Mouse (Mus musculus): ENCODE data around the gene Smim15. TPM values are rescaled to one million over a fixed set of nuclear protein-coding genes. Genes with fewer than 3 reads are reported as not detected.

Smim15 gene
- polyA plus RNA-seq, 1 experiment from 2014 or later: 32.2 TPM

DNA sequence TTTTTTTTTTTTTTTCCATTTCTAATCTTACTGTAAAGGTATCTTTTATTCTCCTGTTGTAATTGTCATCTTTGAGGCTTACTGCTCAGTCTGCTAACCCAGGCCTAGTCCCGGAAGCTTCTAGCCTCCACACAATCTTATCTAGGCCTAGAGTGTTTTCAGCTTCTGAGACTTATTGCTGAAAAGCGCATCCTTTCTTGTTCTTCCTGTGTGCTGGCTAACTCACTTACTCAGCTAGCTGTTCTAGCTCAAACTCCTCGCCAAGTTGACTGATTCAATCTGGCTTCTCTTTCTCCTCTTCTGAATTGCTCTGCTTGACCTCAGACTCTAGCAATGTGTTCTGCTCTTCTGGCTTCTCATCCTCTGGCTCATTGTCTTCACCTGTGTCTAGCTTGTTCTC, 1.4 kb downstream of the Smim15 start:
- Histone ChIP-seq H3K36me3 (ENCODE audit: control insufficient read depth, insufficient read depth, low read length) (peaks cover 30% of the 10 kb centered on the region), H3K27ac (replicated peaks in 1 of 2; ENCODE audit: control insufficient read depth in 1 of 2, insufficient read depth in 1 of 2, low read depth in 2 of 2, low read length in 2 of 2) (no peak overlapping the region), H3K27me3 (ENCODE audit: control insufficient read depth, insufficient read depth, low read length) (no peaks in the 10 kb centered on the region), H3K9ac (ENCODE audit: low read length) (no peak overlapping the region), H3K9me3 (ENCODE audit: control insufficient read depth, low read length) (no peaks in the 10 kb centered on the region), H3K4me3 (ENCODE audit: control insufficient read depth in 1 of 2, insufficient read depth in 1 of 2, low read depth in 1 of 2, low read length in 2 of 2) (no peak overlapping the region), H3K4me1 (ENCODE audit: control insufficient read depth in 2 of 2, insufficient read depth in 2 of 2, low read length in 2 of 2) (peaks cover 5 to 17% of the 10 kb centered on the region in 2 experiments; a peak in 3 of 4 replicates), H3K4me2 (ENCODE audit: low read length) (peak overlapping the region; percentile 19)
- ATAC-seq (ENCODE audit: insufficient number of reproducible peaks, insufficient read depth, low FRiP score, low read depth): no peak
- WGBS: 44% methylated on average over 3 of the region's 3 CpGs

DNA sequence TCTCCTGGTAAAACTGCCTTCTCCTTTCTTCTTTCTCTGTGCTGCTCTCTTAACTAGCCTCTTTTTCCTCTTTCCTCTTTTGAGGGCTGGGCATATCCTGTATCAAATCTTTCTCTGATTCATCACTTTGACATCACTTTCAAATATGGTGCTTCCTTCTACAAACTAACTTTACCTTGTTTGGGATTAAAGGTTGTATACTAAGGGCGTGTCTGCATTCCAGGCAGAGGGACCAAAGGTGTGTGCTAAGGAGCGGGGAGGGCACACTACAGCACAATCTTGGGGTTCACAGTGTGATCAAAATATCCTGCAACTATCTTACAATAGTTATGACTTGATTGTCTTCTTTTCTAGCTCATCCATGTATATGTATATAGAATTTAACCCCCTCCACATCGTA, 1.8 kb downstream of the Smim15 start:
- no peak for ATAC-seq (ENCODE audit: insufficient number of reproducible peaks, insufficient read depth, low FRiP score, low read depth)
- Histone ChIP-seq H3K36me3 (ENCODE audit: control insufficient read depth, insufficient read depth, low read length) (peaks cover 30% of the 10 kb centered on the region), H3K27ac (replicated peaks in 1 of 2; ENCODE audit: control insufficient read depth in 1 of 2, insufficient read depth in 1 of 2, low read depth in 2 of 2, low read length in 2 of 2) (no peak overlapping the region), H3K4me1 (ENCODE audit: control insufficient read depth in 2 of 2, insufficient read depth in 2 of 2, low read length in 2 of 2) (peaks cover 5 to 17% of the 10 kb centered on the region in 2 experiments; a peak in 3 of 4 replicates), H3K4me3 (ENCODE audit: control insufficient read depth in 1 of 2, insufficient read depth in 1 of 2, low read depth in 1 of 2, low read length in 2 of 2) (no peak overlapping the region), H3K4me2 (ENCODE audit: low read length) (peak overlapping the region; percentile 19), H3K9ac (ENCODE audit: low read length) (no peak overlapping the region), H3K27me3 (ENCODE audit: control insufficient read depth, insufficient read depth, low read length) (no peaks in the 10 kb centered on the region), H3K9me3 (ENCODE audit: control insufficient read depth, low read length) (no peaks in the 10 kb centered on the region)
- 94% methylated on average over 3 of the region's 3 CpGs for WGBS

DNA sequence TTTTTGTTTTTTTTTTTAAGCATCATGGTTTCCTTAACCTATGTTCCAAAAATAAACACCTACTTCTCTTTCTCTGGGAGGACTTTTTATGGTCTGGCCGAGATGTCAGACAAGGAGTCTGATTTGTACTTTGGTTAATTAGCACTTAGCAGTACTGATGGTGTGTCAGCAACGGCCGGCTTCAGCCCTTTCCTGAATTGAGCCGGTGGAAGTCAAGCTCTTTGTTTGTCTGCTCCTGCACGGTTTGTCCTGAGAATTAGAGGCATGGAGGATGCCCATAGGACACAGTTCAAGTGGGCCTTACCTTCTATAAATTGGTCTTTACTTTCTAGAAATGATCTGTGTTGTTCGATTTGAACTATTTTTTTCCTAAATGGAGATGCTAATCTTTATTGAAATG, 2.6 kb downstream of the Smim15 start:
- H3K4me1 ChIP-seq (ENCODE audit: control insufficient read depth in 2 of 2, insufficient read depth in 2 of 2, low read length in 2 of 2): peaks cover 5 to 17% of the 10 kb centered on the region in 2 experiments; a peak in 3 of 4 replicates
- H3K36me3 ChIP-seq (ENCODE audit: control insufficient read depth, insufficient read depth, low read length): peaks cover 30% of the 10 kb centered on the region
- no peak for ATAC-seq (ENCODE audit: insufficient number of reproducible peaks, insufficient read depth, low FRiP score, low read depth)
- no peak overlapping the region for H3K9ac ChIP-seq (ENCODE audit: low read length)
- no peak overlapping the region for H3K27ac ChIP-seq (replicated peaks in 1 of 2; ENCODE audit: control insufficient read depth in 1 of 2, insufficient read depth in 1 of 2, low read depth in 2 of 2, low read length in 2 of 2)
- WGBS: 72% methylated on average over 6 of the region's 6 CpGs
- no peak overlapping the region for H3K4me3 ChIP-seq (ENCODE audit: control insufficient read depth in 1 of 2, insufficient read depth in 1 of 2, low read depth in 1 of 2, low read length in 2 of 2)
- H3K9me3 ChIP-seq (ENCODE audit: control insufficient read depth, low read length): no peaks in the 10 kb centered on the region
- no peak overlapping the region for H3K4me2 ChIP-seq (ENCODE audit: low read length)
- no peaks in the 10 kb centered on the region for H3K27me3 ChIP-seq (ENCODE audit: control insufficient read depth, insufficient read depth, low read length)

DNA sequence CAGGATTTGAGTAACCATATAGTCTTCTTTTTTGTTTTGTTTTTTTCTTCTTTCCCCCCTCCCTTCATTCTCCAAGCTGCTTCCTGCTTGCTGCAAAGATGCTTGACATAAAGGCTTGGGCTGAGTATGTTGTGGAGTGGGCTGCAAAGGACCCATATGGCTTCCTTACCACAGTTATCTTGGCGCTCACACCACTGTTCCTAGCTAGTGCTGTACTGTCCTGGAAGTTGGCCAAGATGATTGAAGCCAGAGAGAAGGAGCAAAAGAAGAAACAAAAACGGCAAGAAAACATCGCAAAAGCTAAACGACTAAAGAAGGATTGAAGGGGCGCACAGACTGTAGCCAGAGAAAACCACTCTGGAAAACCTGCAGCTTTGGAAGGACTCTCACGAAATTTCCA, 3.1 kb downstream of the Smim15 start:
- H3K4me2 ChIP-seq (ENCODE audit: low read length): no peak overlapping the region
- 80% methylated on average over 6 of the region's 6 CpGs for WGBS
- H3K36me3 ChIP-seq (ENCODE audit: control insufficient read depth, insufficient read depth, low read length): peaks cover 30% of the 10 kb centered on the region
- no peak overlapping the region for H3K27ac ChIP-seq (replicated peaks in 1 of 2; ENCODE audit: control insufficient read depth in 1 of 2, insufficient read depth in 1 of 2, low read depth in 2 of 2, low read length in 2 of 2)
- peaks cover 5 to 17% of the 10 kb centered on the region in 2 experiments; a peak in 3 of 4 replicates for H3K4me1 ChIP-seq (ENCODE audit: control insufficient read depth in 2 of 2, insufficient read depth in 2 of 2, low read length in 2 of 2)
- no peak overlapping the region for H3K9ac ChIP-seq (ENCODE audit: low read length)
- H3K9me3 ChIP-seq (ENCODE audit: control insufficient read depth, low read length): no peaks in the 10 kb centered on the region
- no peaks in the 10 kb centered on the region for H3K27me3 ChIP-seq (ENCODE audit: control insufficient read depth, insufficient read depth, low read length)
- ATAC-seq (ENCODE audit: insufficient number of reproducible peaks, insufficient read depth, low FRiP score, low read depth): no peak
- no peak overlapping the region for H3K4me3 ChIP-seq (ENCODE audit: control insufficient read depth in 1 of 2, insufficient read depth in 1 of 2, low read depth in 1 of 2, low read length in 2 of 2)

DNA sequence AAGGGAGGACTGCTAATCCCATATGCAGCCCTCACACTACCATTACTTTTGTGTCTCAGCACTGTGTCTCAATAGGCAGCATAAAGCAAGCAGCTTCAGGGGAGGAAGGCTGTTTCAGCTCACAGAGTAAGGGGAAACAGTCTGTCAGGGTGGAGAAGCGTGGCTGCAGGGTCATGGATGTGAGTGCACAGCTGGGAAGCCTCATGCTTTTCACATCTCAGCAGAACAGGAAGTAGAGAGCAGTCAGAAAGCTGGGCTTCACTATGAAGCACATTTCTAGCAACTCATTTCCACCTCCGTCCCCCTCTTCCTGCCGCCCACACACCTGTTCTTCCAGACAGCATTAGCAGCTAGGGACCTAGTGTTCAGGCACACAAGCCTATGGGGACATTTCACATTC, 12.7 kb downstream of the Smim15 start:
- Histone ChIP-seq H3K4me1 (ENCODE audit: control insufficient read depth in 2 of 2, insufficient read depth in 2 of 2, low read length in 2 of 2) (no peaks in the 10 kb centered on the region), H3K9ac (ENCODE audit: low read length) (no peak overlapping the region), H3K4me3 (ENCODE audit: control insufficient read depth in 1 of 2, insufficient read depth in 1 of 2, low read depth in 1 of 2, low read length in 2 of 2) (no peak overlapping the region), H3K27ac (replicated peaks in 1 of 2; ENCODE audit: control insufficient read depth in 1 of 2, insufficient read depth in 1 of 2, low read depth in 2 of 2, low read length in 2 of 2) (no peak overlapping the region), H3K4me2 (ENCODE audit: low read length) (no peak overlapping the region), H3K27me3 (ENCODE audit: control insufficient read depth, insufficient read depth, low read length) (no peaks in the 10 kb centered on the region), H3K9me3 (ENCODE audit: control insufficient read depth, low read length) (no peaks in the 10 kb centered on the region), H3K36me3 (ENCODE audit: control insufficient read depth, insufficient read depth, low read length) (no peaks in the 10 kb centered on the region)
- ATAC-seq (ENCODE audit: insufficient number of reproducible peaks, insufficient read depth, low FRiP score, low read depth): no peak
- WGBS: 65% methylated on average over 3 of the region's 3 CpGs

GRCm38 (mm10) chr13:108060286-108060885, 16.1 kb downstream of the Smim15 start:
- Histone ChIP-seq H3K4me1 (ENCODE audit: control insufficient read depth in 2 of 2, insufficient read depth in 2 of 2, low read length in 2 of 2) (no peaks in the 10 kb centered on the region), H3K4me3 (ENCODE audit: control insufficient read depth in 1 of 2, insufficient read depth in 1 of 2, low read depth in 1 of 2, low read length in 2 of 2) (no peak overlapping the region), H3K9me3 (ENCODE audit: control insufficient read depth, low read length) (no peaks in the 10 kb centered on the region), H3K27me3 (ENCODE audit: control insufficient read depth, insufficient read depth, low read length) (no peaks in the 10 kb centered on the region), H3K27ac (replicated peaks in 1 of 2; ENCODE audit: control insufficient read depth in 1 of 2, insufficient read depth in 1 of 2, low read depth in 2 of 2, low read length in 2 of 2) (no peak overlapping the region), H3K4me2 (ENCODE audit: low read length) (no peak overlapping the region), H3K9ac (ENCODE audit: low read length) (no peak overlapping the region), H3K36me3 (ENCODE audit: control insufficient read depth, insufficient read depth, low read length) (no peaks in the 10 kb centered on the region)
- ATAC-seq (ENCODE audit: insufficient number of reproducible peaks, insufficient read depth, low FRiP score, low read depth): no peak
- WGBS: 62% methylated on average over 7 of the region's 7 CpGs

DNA sequence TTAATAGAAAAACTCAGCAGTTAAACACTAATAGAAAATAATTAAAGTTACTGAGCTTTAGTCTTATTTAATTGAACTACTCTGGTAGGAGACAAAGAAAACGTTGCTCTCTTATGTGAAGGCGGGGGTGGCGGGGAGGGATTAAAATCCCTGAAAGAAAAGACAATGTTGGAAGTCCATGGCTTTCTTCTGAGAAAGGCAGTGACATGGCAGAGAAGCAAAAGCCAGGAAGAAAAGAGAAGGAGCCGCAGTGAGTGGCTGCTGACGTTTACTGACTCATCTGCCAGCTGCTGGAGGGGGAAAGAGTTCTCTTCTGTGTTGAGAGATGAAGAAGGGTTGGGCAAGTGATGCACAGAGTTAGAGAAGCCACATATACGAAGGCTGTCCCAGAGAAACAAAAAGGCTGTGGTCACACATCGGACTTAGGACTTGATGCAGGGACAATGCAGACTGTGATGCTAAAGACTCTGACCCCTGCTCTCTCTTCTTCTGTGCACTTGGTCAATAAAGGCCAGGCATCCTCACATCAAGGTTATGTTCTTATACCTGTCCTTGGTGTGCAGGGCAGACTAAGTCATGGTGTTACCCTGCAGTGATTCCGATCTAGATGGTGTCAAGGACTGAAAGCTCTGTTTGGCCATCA, 16.8 kb downstream of the Smim15 start:
- WGBS: 70% methylated on average over 8 of the region's 8 CpGs

GRCm38 (mm10) chr13:108062900-108063299, 18.7 kb downstream of the Smim15 start:
- Histone ChIP-seq H3K9me3 (ENCODE audit: control insufficient read depth, low read length) (no peaks in the 10 kb centered on the region), H3K36me3 (ENCODE audit: control insufficient read depth, insufficient read depth, low read length) (no peaks in the 10 kb centered on the region), H3K27me3 (ENCODE audit: control insufficient read depth, insufficient read depth, low read length) (no peaks in the 10 kb centered on the region), H3K27ac (replicated peaks in 1 of 2; ENCODE audit: control insufficient read depth in 1 of 2, insufficient read depth in 1 of 2, low read depth in 2 of 2, low read length in 2 of 2) (no peak overlapping the region), H3K9ac (ENCODE audit: low read length) (no peak overlapping the region), H3K4me1 (ENCODE audit: control insufficient read depth in 2 of 2, insufficient read depth in 2 of 2, low read length in 2 of 2) (no peaks in the 10 kb centered on the region), H3K4me2 (ENCODE audit: low read length) (no peak overlapping the region), H3K4me3 (ENCODE audit: control insufficient read depth in 1 of 2, insufficient read depth in 1 of 2, low read depth in 1 of 2, low read length in 2 of 2) (no peak overlapping the region)
- WGBS: 64% methylated on average over 5 of the region's 5 CpGs
- ATAC-seq (ENCODE audit: insufficient number of reproducible peaks, insufficient read depth, low FRiP score, low read depth): no peak

More for the DNA sequence above, 16.8 kb downstream of the Smim15 start:
- Histone ChIP-seq H3K9me3 (ENCODE audit: control insufficient read depth, low read length) (no peaks in the 10 kb centered on the region), H3K27ac (replicated peaks in 1 of 2; ENCODE audit: control insufficient read depth in 1 of 2, insufficient read depth in 1 of 2, low read depth in 2 of 2, low read length in 2 of 2) (no peak overlapping the region), H3K4me2 (ENCODE audit: low read length) (no peak overlapping the region), H3K4me3 (ENCODE audit: control insufficient read depth in 1 of 2, insufficient read depth in 1 of 2, low read depth in 1 of 2, low read length in 2 of 2) (no peak overlapping the region), H3K9ac (ENCODE audit: low read length) (no peak overlapping the region), H3K36me3 (ENCODE audit: control insufficient read depth, insufficient read depth, low read length) (no peaks in the 10 kb centered on the region), H3K4me1 (ENCODE audit: control insufficient read depth in 2 of 2, insufficient read depth in 2 of 2, low read length in 2 of 2) (no peaks in the 10 kb centered on the region), H3K27me3 (ENCODE audit: control insufficient read depth, insufficient read depth, low read length) (no peaks in the 10 kb centered on the region)
- no peak for ATAC-seq (ENCODE audit: insufficient number of reproducible peaks, insufficient read depth, low FRiP score, low read depth)

Data from heart, embryonic 14.5 days (tissue).